In the genomic region with DNA sequence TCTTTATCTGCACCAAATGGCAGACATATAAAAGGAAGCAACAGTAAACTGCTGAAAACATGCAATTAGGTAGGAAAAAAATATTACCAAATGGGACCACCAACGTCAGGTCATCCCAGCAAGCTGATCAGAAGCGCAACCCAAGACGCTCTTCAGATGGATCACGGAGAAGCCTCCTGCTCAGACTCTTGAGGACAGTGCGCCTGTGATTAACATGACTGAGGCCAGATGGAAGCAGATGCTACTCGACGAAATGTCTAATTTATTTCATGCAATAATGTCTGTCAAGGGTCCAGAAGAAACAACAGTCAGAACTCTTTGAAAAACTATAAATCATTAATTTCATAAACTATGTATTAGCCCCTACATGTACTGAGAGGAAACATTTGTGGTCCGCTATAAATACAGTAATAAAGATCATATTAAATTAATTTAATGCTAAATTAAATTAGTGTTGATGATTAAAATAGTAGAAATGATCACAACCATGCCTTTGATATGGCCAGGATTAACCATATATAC, we compare ENCODE assay signal across 22 mouse cellular contexts.
DNase-seq lines count a peak whose midpoint lies in the region; ATAC-seq and TF ChIP-seq lines count a peak whose summit lies in the region.
"Had no signal": no experiment of that assay in that cellular context is flagged by ENCODE, and none has a peak within 500 bp of the region (broad histone marks: within the 10 kb centered on the region; RNA-seq: fewer than 3 reads in every experiment).

No protein-coding gene starts in this region.

- H3K27ac ChIP-seq in kidney, embryonic 15.5 days = no peak overlapping the region
- no peak overlapping the region for H3K27ac ChIP-seq in kidney, postnatal 0 days
- H3K27ac ChIP-seq in kidney, adult 2 months (ENCODE audit: insufficient read depth, low read depth, low read length) = no peak overlapping the region
- H3K27ac ChIP-seq: embryonic facial prominence, embryonic 13.5 days; embryonic facial prominence, embryonic 15.5 days; forebrain, embryonic 10.5 days; forebrain, embryonic 12.5 days had no signal

- TF ChIP-seq CTCF in kidney, postnatal 0 days (IDR thresholded peaks at IDR 0.05; ENCODE audit: low read depth) = no peak
- no peak for TF ChIP-seq CTCF in kidney, adult 2 months (conservative IDR thresholded peaks at IDR 0.05; ENCODE audit: insufficient read depth, insufficient read length, low read depth, low read length)

- no peak for DNase-seq in kidney, postnatal 25 days
- DNase-seq in kidney, postnatal 0 days (ENCODE audit: low spot score) = peak; percentile 72
- DNase-seq in kidney, adult 9 months = no peak
- DNase-seq in kidney, postnatal 14 days = peak; percentile 38
- DNase-seq in kidney, adult 2 months = no peak
- DNase-seq: adrenal gland, adult 2 months; adrenal gland, postnatal 10 days; adrenal gland, postnatal 25 days; cerebellum, adult 11 months; cerebellum, adult 18-20 months; cerebellum, adult 8-10 months; cerebellum, adult 9-11 months; cerebellum, postnatal 14 days; cerebellum, postnatal 36 days; embryo, embryonic 11 days had no signal

- H3K4me1 ChIP-seq in kidney, embryonic 15.5 days = no peaks in the 10 kb centered on the region
- H3K4me1 ChIP-seq in kidney, postnatal 0 days (replicated peaks; ENCODE audit: insufficient read depth, low read length) = no peaks in the 10 kb centered on the region
- no peaks in the 10 kb centered on the region; the same call in 1 of the 2 replicates for H3K4me1 ChIP-seq in kidney, adult 2 months (ENCODE audit: control insufficient read depth, insufficient read depth, low read length)
- H3K4me1 ChIP-seq: embryonic facial prominence, embryonic 15.5 days; forebrain, embryonic 10.5 days; forebrain, embryonic 12.5 days had no signal

- no peaks in the 10 kb centered on the region for H3K9me3 ChIP-seq in kidney, embryonic 15.5 days (replicated peaks)
- no peaks in the 10 kb centered on the region for H3K9me3 ChIP-seq in kidney, postnatal 0 days (replicated peaks; ENCODE audit: low read length)
- H3K9me3 ChIP-seq: embryonic facial prominence, embryonic 13.5 days; embryonic facial prominence, embryonic 15.5 days; forebrain, embryonic 10.5 days; forebrain, embryonic 12.5 days had no signal

- no peaks in the 10 kb centered on the region for H3K36me3 ChIP-seq in kidney, embryonic 15.5 days
- no peaks in the 10 kb centered on the region for H3K36me3 ChIP-seq in kidney, postnatal 0 days (ENCODE audit: insufficient read depth, low read length)
- no peaks in the 10 kb centered on the region for H3K36me3 ChIP-seq in kidney, adult 2 months (ENCODE audit: control insufficient read depth, insufficient read depth, low read length)
- H3K36me3 ChIP-seq: embryonic facial prominence, embryonic 13.5 days; embryonic facial prominence, embryonic 15.5 days; forebrain, embryonic 10.5 days; forebrain, embryonic 12.5 days had no signal

- no peaks in the 10 kb centered on the region for H3K27me3 ChIP-seq in kidney, embryonic 15.5 days
- no peaks in the 10 kb centered on the region for H3K27me3 ChIP-seq in kidney, postnatal 0 days (ENCODE audit: insufficient read depth, low read length)
- H3K27me3 ChIP-seq in kidney, adult 2 months (replicated peaks; ENCODE audit: control insufficient read depth, insufficient read depth, low read length) = no peaks in the 10 kb centered on the region
- H3K27me3 ChIP-seq: embryonic facial prominence, embryonic 13.5 days; embryonic facial prominence, embryonic 15.5 days; forebrain, embryonic 12.5 days had no signal

- no peak overlapping the region for H3K4me2 ChIP-seq in kidney, embryonic 15.5 days
- H3K4me2 ChIP-seq in kidney, postnatal 0 days (ENCODE audit: low read length) = no peak overlapping the region
- H3K4me2 ChIP-seq: embryonic facial prominence, embryonic 13.5 days; embryonic facial prominence, embryonic 15.5 days; forebrain, embryonic 12.5 days had no signal

- H3K4me3 ChIP-seq in kidney, embryonic 15.5 days (replicated peaks) = no peak overlapping the region
- no peak overlapping the region for H3K4me3 ChIP-seq in kidney, postnatal 0 days (replicated peaks; ENCODE audit: low read depth, low read length)
- H3K4me3 ChIP-seq in kidney, adult 2 months (ENCODE audit: insufficient read depth, low read depth, low read length) = no peak overlapping the region
- H3K4me3 ChIP-seq: embryonic facial prominence, embryonic 13.5 days; embryonic facial prominence, embryonic 15.5 days; erythroblast, embryonic 14.5 days; forebrain, embryonic 10.5 days; forebrain, embryonic 12.5 days had no signal

- 75% methylated on average over 8 of the region's 8 CpGs for WGBS in kidney, embryonic 15.5 days
- WGBS in kidney, postnatal 0 days = 74% methylated on average over 8 of the region's 8 CpGs
- 81% methylated on average over 8 of the region's 8 CpGs for WGBS in kidney, adult 2 months

- H3K9ac ChIP-seq in kidney, embryonic 15.5 days = no peak overlapping the region
- H3K9ac ChIP-seq in kidney, postnatal 0 days (ENCODE audit: low read depth, low read length) = no peak overlapping the region
- H3K9ac ChIP-seq: embryonic facial prominence, embryonic 13.5 days; embryonic facial prominence, embryonic 15.5 days; forebrain, embryonic 12.5 days had no signal

- peak; percentile 43; the same call in 1 of the 2 replicates for ATAC-seq in kidney, embryonic 15.5 days (replicated peaks; ENCODE audit: low FRiP score)
- ATAC-seq in kidney, postnatal 0 days (replicated peaks; ENCODE audit: low FRiP score, low read depth) = peak; percentile 54; the same call in 1 of the 2 replicates
- ATAC-seq: forebrain, embryonic 14.5 days had no signal

- no peak for TF ChIP-seq POLR2A in kidney, adult 2 months (IDR thresholded peaks at IDR 0.05; ENCODE audit: low read depth, low read length)

Comparison
In these comparisons a context has a peak if more than half of its experiments do, and no peak if none do; other contexts are left out.
1. DNase-seq: peak in kidney, postnatal 0 days (single experiment) and kidney, postnatal 14 days (single experiment); none in kidney, postnatal 25 days (0 of 2), kidney, adult 9 months (single experiment) and kidney, adult 2 months (single experiment).